Mouse (Mus musculus) brain, embryonic 14.5 days (tissue): Measurements from ENCODE around the gene Tdrd6.

ENCODE experiments used
- CTCF ChIP-seq: fragments of 200-500 bp; IDR thresholded peaks from 2 replicates; pipeline ENCODE4 v1.5.1; 2012; ENCODE audit warnings: inconsistent platforms, mild to moderate bottlenecking, moderate library complexity, borderline replicate concordance; ENCODE audit not compliant: insufficient read depth, insufficient read length; ENCODE audit errors: extremely low read depth
- POLR2A ChIP-seq: fragments of 200-500 bp; IDR thresholded peaks from 2 replicates; pipeline ENCODE4 v1.6.1; 2012; ENCODE audit warnings: mild to moderate bottlenecking, inconsistent platforms, borderline replicate concordance; ENCODE audit not compliant: poor library complexity, insufficient read depth, insufficient read length, severe bottlenecking; ENCODE audit errors: extremely low read depth

DNA sequence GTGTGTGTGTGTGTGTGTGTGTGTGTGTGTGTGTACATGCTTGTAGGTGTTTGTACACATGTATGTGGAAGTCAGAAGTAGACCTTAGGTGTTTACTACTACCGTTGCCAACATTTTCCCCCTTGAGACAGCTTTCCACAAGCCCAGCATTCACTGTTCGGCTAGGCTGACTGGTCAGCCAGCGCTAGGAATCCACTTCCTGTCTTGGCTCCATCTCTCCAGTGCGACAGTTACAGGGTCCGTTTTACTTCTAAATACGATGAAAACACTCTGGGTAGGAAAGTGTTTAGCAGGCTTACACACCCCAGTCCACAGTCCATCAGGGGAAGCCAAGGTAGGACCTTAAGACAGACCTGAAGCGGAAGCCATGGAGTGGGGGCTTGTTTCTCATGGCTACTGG, 45.3 kb downstream of the Tdrd6 start:
- TF ChIP-seq POLR2A (no peak), CTCF (no peak)
